Mouse (Mus musculus) E14TG2a.4 (cell line): ENCODE data around the gene Fam243.

Experiments used
- CTCF ChIP-seq: conservative IDR thresholded peaks from 2 replicates; pipeline ENCODE4 v1.5.1; 2014; ENCODE audit warnings: low read length
- NANOG ChIP-seq: IDR thresholded peaks from 2 replicates; pipeline ENCODE4 v1.6.1; 2014; ENCODE audit warnings: borderline replicate concordance, low read length, mixed read lengths
- POU5F1 ChIP-seq: IDR thresholded peaks from 2 replicates; pipeline ENCODE4 v1.6.1; 2014; ENCODE audit warnings: low read length, borderline replicate concordance

- TF ChIP-seq CTCF (no peak), NANOG (no peak), POU5F1 (no peak)
Observed at GRCm38 (mm10) chr16:92346297-92346916, 25.2 kb upstream of the Fam243 start.
